Mouse (Mus musculus): ENCODE measurements around the gene Emid1. TPM values are rescaled to one million over a fixed set of nuclear protein-coding genes. Genes with fewer than 3 reads are reported as not detected.

Emid1 gene
- polyA plus RNA-seq, 1 experiment, result 0.09 TPM

DNA sequence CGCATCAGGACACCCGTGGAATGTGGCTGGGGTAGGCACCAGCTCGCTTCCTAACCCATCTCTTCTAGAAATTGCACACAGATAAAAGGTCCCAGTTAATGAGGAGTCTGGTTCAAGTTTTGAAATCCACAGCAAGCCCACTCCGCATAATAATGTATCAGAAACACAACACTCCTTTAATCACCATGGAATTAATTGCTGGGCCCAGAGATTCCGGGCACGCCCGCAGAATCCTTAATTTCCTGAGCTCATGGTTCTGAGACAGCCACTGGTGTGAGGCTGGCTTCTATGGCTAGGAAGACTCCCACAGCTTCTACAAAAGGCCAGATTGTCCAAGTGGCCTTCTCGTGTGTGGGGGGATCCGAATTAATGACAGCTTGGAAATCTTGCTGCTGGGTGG is 15.3 kb upstream of the Emid1 start:
- no peaks in the 10 kb centered on the region; the same call in 1 of the 2 replicates for H3K4me1 ChIP-seq (ENCODE audit: control insufficient read depth)
- no peak for TF ChIP-seq TAL1 (IDR thresholded peaks at IDR 0.05; ENCODE audit: low read length)
- no peak for TF ChIP-seq GATA1 (IDR thresholded peaks at IDR 0.05; ENCODE audit: low read length)
- H3K4me3 ChIP-seq (replicated peaks), result no peak overlapping the region
- peaks cover 20% of the 10 kb centered on the region for H3K9me3 ChIP-seq (ENCODE audit: control insufficient read depth, low read length)
- no peaks in the 10 kb centered on the region; the same call in 1 of the 2 replicates for H3K27me3 ChIP-seq (ENCODE audit: control insufficient read depth)
- no peaks in the 10 kb centered on the region for H3K36me3 ChIP-seq (ENCODE audit: control insufficient read depth)

DNA sequence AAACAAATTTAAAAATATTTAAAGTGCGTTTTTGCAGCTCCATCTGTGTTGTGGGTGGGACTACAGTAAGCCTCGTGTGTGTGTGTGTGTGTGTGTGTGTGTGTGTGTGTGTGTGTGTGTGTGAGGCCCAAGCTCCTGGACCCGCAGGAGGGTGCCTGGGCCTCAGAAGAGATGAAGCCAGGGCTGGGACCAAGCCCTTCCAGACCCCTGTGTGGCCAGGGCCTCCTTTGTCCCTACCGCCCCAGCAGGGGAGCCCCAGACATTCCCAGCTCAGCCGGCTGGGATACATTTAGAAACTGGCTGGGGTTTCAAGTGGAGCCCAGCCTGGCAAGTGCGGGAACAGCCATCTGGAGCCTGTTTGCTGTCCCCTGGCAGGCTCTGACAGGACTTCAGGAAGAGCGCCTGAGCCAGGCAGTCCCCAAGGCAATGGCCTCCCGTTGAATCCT is 13.4 kb upstream of the Emid1 start:
- Histone ChIP-seq H3K9me3 (ENCODE audit: control insufficient read depth, low read length) (peaks cover 26% of the 10 kb centered on the region), H3K27me3 (ENCODE audit: control insufficient read depth) (no peaks in the 10 kb centered on the region; the same call in 1 of the 2 replicates), H3K4me1 (ENCODE audit: control insufficient read depth) (no peaks in the 10 kb centered on the region; the same call in 1 of the 2 replicates), H3K36me3 (ENCODE audit: control insufficient read depth) (no peaks in the 10 kb centered on the region), H3K4me3 (replicated peaks) (no peak overlapping the region)
- no peak for TF ChIP-seq GATA1 (IDR thresholded peaks at IDR 0.05; ENCODE audit: low read length)
- no peak for TF ChIP-seq TAL1 (IDR thresholded peaks at IDR 0.05; ENCODE audit: low read length)

GRCm38 (mm10) chr11:5164310-5164709 is 12.3 kb upstream of the Emid1 start:
- no peak overlapping the region for H3K4me3 ChIP-seq (replicated peaks)
- H3K36me3 ChIP-seq (ENCODE audit: control insufficient read depth), result no peaks in the 10 kb centered on the region
- no peaks in the 10 kb centered on the region; the same call in 1 of the 2 replicates for H3K27me3 ChIP-seq (ENCODE audit: control insufficient read depth)
- H3K4me1 ChIP-seq (ENCODE audit: control insufficient read depth), result no peaks in the 10 kb centered on the region
- peaks cover 16% of the 10 kb centered on the region for H3K9me3 ChIP-seq (ENCODE audit: control insufficient read depth, low read length)
- TF ChIP-seq GATA1 (IDR thresholded peaks at IDR 0.05; ENCODE audit: low read length), result no peak
- TF ChIP-seq TAL1 (IDR thresholded peaks at IDR 0.05; ENCODE audit: low read length), result no peak

GRCm38 (mm10) chr11:5163421-5163820 is 11.4 kb upstream of the Emid1 start:
- H3K4me1 ChIP-seq (ENCODE audit: control insufficient read depth), result no peaks in the 10 kb centered on the region
- TF ChIP-seq GATA1 (IDR thresholded peaks at IDR 0.05; ENCODE audit: low read length), result no peak
- TF ChIP-seq TAL1 (IDR thresholded peaks at IDR 0.05; ENCODE audit: low read length), result no peak
- no peak overlapping the region for H3K4me3 ChIP-seq (replicated peaks)
- no peaks in the 10 kb centered on the region for H3K36me3 ChIP-seq (ENCODE audit: control insufficient read depth)
- peaks cover 7% of the 10 kb centered on the region for H3K9me3 ChIP-seq (ENCODE audit: control insufficient read depth, low read length)
- no peaks in the 10 kb centered on the region for H3K27me3 ChIP-seq (ENCODE audit: control insufficient read depth)

- Histone ChIP-seq H3K9me3 (ENCODE audit: control insufficient read depth, low read length) (peaks cover 6% of the 10 kb centered on the region), H3K27me3 (ENCODE audit: control insufficient read depth) (no peaks in the 10 kb centered on the region), H3K4me3 (replicated peaks) (no peak overlapping the region), H3K4me1 (ENCODE audit: control insufficient read depth) (no peaks in the 10 kb centered on the region), H3K36me3 (ENCODE audit: control insufficient read depth) (no peaks in the 10 kb centered on the region)
- TF ChIP-seq GATA1 (IDR thresholded peaks at IDR 0.05; ENCODE audit: low read length) (no peak), TAL1 (IDR thresholded peaks at IDR 0.05; ENCODE audit: low read length) (no peak)
Observed at GRCm38 (mm10) chr11:5160722-5161485, 8.8 kb upstream of the Emid1 start.

DNA sequence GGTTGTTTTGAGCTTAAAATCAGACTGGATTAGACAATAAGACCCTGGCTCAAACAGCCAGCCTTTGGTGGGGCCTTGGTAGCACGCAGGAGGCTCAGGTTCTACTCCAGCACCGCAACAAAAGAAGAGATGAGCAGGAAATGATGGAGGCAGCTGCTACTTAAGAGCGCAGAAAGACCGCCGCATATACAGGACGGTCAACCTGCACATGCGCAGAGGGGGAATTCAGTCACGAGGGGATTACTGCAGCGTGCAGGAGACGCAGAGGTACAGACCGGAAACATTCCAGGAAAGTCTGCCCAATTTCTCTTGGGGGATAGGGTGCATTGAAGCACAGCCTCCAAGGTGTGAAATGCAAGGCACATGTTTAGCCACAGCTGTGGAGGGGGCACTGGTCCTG is 6.0 kb upstream of the Emid1 start:
- no peaks in the 10 kb centered on the region for H3K36me3 ChIP-seq (ENCODE audit: control insufficient read depth)
- H3K27me3 ChIP-seq (ENCODE audit: control insufficient read depth), result peaks cover 12% of the 10 kb centered on the region
- H3K9me3 ChIP-seq (ENCODE audit: control insufficient read depth, low read length), result peaks cover 6% of the 10 kb centered on the region
- no peaks in the 10 kb centered on the region for H3K4me1 ChIP-seq (ENCODE audit: control insufficient read depth)
- TF ChIP-seq GATA1 (IDR thresholded peaks at IDR 0.05; ENCODE audit: low read length), result no peak
- no peak for TF ChIP-seq TAL1 (IDR thresholded peaks at IDR 0.05; ENCODE audit: low read length)
- H3K4me3 ChIP-seq (replicated peaks), result no peak overlapping the region

- peaks cover 40% of the 10 kb centered on the region for H3K27me3 ChIP-seq (ENCODE audit: control insufficient read depth)
- no peaks in the 10 kb centered on the region for H3K36me3 ChIP-seq (ENCODE audit: control insufficient read depth)
- peaks cover 2% of the 10 kb centered on the region; the same call in 1 of the 2 replicates for H3K9me3 ChIP-seq (ENCODE audit: control insufficient read depth, low read length)
- TF ChIP-seq GATA1 (IDR thresholded peaks at IDR 0.05; ENCODE audit: low read length) (no peak), TAL1 (IDR thresholded peaks at IDR 0.05; ENCODE audit: low read length) (no peak)
- peaks cover 3% of the 10 kb centered on the region for H3K4me1 ChIP-seq (ENCODE audit: control insufficient read depth)
- H3K4me3 ChIP-seq (replicated peaks), result no peak overlapping the region
Observed at GRCm38 (mm10) chr11:5154961-5155805, 3.1 kb upstream of the Emid1 start.

DNA sequence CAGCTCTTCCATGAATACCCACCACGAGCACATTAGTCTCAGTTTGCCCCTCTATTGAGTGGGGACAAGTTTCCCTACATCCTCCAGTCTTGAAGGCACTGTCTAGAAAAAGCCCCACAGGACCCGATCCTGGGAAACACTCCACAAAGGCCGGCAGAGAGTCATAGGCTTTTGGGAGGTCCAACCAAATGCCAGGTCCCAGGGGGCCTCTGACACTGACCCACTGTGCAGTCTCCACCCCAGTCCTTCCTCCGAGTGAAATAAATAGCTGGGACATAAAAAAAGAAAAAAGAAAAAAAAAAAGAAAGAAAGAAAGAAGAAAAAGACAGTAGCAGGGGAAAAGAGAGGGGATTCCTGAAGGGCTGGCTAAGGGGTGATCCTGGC is 818 bp downstream of the Emid1 start:
- Histone ChIP-seq H3K36me3 (ENCODE audit: control insufficient read depth) (no peaks in the 10 kb centered on the region), H3K4me3 (replicated peaks) (no peak overlapping the region), H3K4me1 (ENCODE audit: control insufficient read depth) (peaks cover 9% of the 10 kb centered on the region), H3K9me3 (ENCODE audit: control insufficient read depth, low read length) (peaks cover 2% of the 10 kb centered on the region; the same call in 1 of the 2 replicates), H3K27me3 (ENCODE audit: control insufficient read depth) (peaks cover 54% of the 10 kb centered on the region)
- TF ChIP-seq TAL1 (IDR thresholded peaks at IDR 0.05; ENCODE audit: low read length) (no peak), GATA1 (IDR thresholded peaks at IDR 0.05; ENCODE audit: low read length) (no peak)
